Mouse (Mus musculus): ENCODE results near the gene Nktr.

Gene Nktr

GRCm38 (mm10) chr9:121718792-121719318, at the start of gene Nktr:
Gene Nktr, plus strand, starts transcription at chr9:121719169.
- peak; percentile 99 for DNase-seq (ENCODE audit: inconsistent age in 2 of 2, low spot score in 1 of 2)

- peak; percentile 42 to 72 for DNase-seq (ENCODE audit: inconsistent age in 2 of 2, low spot score in 1 of 2)
Observed at GRCm38 (mm10) chr9:121669348-121669791, 49.6 kb upstream of the Nktr start.

DNA sequence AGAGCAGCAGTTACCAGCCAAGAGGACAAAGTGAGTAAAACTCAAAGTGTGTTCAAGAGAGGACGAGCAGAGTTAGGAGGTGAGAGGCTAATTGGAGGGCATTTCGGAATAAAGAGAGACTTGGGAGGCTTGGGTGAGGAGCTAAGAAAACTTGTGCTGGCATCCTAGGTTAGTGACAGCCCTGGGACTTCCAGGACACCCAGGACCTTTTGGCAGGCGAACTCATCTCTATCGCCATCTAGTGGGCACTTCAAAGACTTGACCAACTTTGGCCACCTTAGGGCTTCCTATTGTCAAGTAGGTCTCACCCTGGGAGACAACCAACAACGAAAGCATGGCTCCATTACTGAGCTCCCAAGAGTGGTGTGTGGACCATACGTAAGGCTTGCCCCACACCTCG, 47.7 kb upstream of the Nktr start:
- peak; percentile 44 to 84 for DNase-seq (ENCODE audit: inconsistent age in 2 of 2, low spot score in 1 of 2)

GRCm38 (mm10) chr9:121672311-121672710, 46.7 kb upstream of the Nktr start:
- no peak for DNase-seq (ENCODE audit: inconsistent age in 2 of 2, low spot score in 1 of 2)

DNA sequence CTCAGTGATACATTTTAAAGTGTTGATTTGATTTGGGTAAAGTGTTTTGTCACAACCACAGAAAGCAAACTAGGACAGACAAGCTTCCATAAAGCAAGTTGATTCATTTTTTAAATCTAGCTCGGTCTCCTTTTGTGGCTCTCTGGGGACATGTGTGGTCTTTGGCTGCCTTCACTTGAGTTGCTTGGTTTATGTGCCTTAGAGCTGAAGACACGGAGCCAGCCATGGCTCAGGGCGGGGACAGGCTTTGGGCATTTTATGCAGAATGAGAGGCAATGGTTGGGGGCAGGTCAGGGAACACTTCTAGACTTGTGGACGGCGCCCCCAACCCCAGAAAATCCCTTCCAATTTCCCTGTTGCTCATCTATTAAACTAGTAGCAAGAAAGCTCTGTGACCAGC, 45.3 kb upstream of the Nktr start:
- no peak for DNase-seq (ENCODE audit: inconsistent age in 2 of 2, low spot score in 1 of 2)

DNA sequence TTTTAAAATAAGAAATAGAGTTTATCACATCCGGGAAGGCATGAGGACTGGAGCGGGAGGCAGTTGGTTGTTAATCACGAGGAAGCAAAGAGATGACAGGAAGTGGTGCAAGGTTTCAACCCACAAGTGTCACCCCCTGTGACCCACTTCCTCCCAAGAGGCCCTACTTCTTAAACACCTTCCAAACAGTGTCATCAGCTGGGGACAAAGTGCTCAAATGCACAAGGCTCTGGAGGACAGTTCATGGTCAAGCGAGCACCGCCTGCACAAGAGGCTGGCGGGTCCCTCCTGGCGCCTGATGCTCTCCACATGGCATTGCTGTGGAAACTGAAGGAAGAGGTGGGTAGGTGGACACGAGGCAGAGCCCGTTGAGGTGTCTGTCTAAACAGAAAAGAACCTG, 44.0 kb upstream of the Nktr start:
- peak in 1 of 2 experiments; percentile 40 for DNase-seq (ENCODE audit: inconsistent age in 2 of 2, low spot score in 1 of 2)

DNA sequence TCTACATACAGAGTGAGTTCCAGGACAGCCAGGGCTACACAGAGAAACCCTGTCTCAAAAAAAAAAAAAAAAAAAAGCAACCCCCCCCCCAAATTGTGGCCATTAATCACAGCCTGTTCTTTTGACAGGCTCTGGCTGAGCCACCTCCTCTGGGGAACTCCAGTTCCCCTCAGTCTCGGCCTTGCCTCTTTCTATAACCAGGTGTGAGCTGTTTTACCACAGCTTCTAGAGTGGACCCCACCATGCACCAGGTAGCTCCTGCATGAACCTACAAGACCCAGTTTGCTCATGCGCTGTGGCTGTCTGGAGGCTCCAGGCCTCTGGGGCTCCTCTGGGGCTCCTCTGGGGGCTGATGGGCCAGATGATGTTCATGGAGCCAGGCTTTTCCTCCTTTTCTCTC, 43.4 kb upstream of the Nktr start:
- DNase-seq (ENCODE audit: inconsistent age in 2 of 2, low spot score in 1 of 2), result no peak

- no peak for DNase-seq (ENCODE audit: inconsistent age in 2 of 2, low spot score in 1 of 2)
Observed at GRCm38 (mm10) chr9:121677069-121677468, 41.9 kb upstream of the Nktr start.

GRCm38 (mm10) chr9:121677476-121677875, 41.5 kb upstream of the Nktr start:
- no peak for DNase-seq (ENCODE audit: inconsistent age in 2 of 2, low spot score in 1 of 2)

DNA sequence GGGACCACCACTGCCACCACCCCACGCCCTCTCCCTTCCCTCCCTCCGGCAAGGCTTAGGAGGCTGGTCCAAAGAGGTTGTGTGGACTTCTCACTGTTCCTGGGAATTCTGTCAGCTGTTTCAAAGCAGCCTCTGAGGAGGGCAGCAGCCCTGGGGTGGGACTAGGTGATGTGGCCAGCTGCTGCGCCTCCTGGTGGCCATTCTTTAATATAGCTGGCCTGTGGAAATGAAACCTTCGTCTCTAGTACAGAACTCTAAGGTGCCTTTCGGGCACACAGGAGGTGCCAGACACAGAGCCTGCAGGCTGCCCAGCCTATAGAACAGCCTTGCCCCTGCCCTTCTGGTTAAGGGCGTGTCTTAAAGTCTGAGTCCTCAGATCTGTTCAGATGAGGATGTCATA, 39.4 kb upstream of the Nktr start:
- peak; percentile 42 to 68 for DNase-seq (ENCODE audit: inconsistent age in 2 of 2, low spot score in 1 of 2)

- no peak for DNase-seq (ENCODE audit: inconsistent age in 2 of 2, low spot score in 1 of 2)
Observed at GRCm38 (mm10) chr9:121681191-121681590, 37.8 kb upstream of the Nktr start.

GRCm38 (mm10) chr9:121682037-121682680, 36.8 kb upstream of the Nktr start:
- DNase-seq (ENCODE audit: inconsistent age in 2 of 2, low spot score in 1 of 2), result no peak

DNA sequence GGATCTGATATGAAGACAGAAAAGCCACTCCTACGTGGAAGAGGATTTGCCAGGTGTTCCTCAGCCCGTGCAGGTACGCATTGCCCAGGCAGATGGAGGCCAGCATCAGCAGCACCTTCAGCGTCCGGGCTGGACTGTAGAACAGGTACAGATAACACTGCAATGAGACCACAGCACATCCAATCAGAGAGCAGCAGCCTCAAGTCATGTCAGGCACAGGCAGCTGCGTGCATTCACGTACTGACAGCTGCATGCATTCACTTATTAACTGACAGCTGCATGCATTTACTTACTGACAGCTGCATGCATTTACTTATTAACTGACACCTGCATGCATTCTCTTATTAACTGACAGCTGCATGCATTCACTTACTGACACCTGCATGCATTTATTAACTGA, 34.3 kb upstream of the Nktr start:
- no peak for DNase-seq (ENCODE audit: inconsistent age in 2 of 2, low spot score in 1 of 2)

GRCm38 (mm10) chr9:121690200-121690651, 28.7 kb upstream of the Nktr start:
- no peak for DNase-seq (ENCODE audit: inconsistent age in 2 of 2, low spot score in 1 of 2)

GRCm38 (mm10) chr9:121690734-121691133, 28.2 kb upstream of the Nktr start:
- DNase-seq (ENCODE audit: inconsistent age in 2 of 2, low spot score in 1 of 2), result no peak

GRCm38 (mm10) chr9:121694736-121695135, 24.2 kb upstream of the Nktr start:
- no peak for DNase-seq (ENCODE audit: inconsistent age in 2 of 2, low spot score in 1 of 2)

GRCm38 (mm10) chr9:121696626-121697025, 22.3 kb upstream of the Nktr start:
- no peak for DNase-seq (ENCODE audit: inconsistent age in 2 of 2, low spot score in 1 of 2)

DNA sequence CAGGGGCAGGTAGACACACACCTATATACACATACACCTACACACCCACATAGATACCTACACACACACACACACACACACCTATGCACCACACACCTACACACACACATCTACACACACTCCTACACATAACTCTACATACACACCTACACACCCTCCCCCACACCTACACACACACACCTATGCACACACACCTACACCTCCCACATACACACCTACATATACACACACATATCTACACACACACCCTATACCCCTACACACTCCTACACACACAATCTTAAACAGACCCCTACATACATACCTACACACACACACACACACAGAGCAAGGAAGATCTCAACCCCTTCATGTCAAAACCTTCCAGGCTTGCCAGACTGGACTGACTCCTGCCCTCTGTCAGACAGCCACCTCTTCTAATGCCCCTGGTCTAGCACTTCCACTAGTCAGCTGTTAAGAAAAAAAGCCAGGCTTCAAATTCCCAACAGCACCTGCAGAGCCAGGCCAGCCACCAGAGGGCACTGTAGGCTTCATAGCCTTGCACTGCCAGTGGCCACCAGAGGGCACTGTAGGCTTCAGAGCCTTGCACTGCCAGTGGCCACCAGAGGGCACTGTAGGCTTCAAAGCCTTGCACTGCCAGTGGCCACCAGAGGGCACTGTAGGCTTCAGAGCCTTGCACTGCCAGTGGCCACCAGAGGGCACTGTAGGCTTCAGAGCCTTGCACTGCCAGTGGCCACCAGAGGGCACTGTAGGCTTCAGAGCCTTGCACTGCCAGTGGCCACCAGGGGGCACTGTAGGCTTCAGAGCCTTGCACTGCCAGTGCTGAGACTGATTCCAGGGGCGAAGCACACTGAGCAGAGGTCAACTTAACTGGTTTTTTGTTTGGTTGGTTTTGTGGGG, 21.6 kb upstream of the Nktr start:
- DNase-seq (ENCODE audit: inconsistent age in 2 of 2, low spot score in 1 of 2), result peak; percentile 48 to 86

- DNase-seq (ENCODE audit: inconsistent age in 2 of 2, low spot score in 1 of 2), result no peak
Observed at GRCm38 (mm10) chr9:121704261-121704645, 14.7 kb upstream of the Nktr start.

DNA sequence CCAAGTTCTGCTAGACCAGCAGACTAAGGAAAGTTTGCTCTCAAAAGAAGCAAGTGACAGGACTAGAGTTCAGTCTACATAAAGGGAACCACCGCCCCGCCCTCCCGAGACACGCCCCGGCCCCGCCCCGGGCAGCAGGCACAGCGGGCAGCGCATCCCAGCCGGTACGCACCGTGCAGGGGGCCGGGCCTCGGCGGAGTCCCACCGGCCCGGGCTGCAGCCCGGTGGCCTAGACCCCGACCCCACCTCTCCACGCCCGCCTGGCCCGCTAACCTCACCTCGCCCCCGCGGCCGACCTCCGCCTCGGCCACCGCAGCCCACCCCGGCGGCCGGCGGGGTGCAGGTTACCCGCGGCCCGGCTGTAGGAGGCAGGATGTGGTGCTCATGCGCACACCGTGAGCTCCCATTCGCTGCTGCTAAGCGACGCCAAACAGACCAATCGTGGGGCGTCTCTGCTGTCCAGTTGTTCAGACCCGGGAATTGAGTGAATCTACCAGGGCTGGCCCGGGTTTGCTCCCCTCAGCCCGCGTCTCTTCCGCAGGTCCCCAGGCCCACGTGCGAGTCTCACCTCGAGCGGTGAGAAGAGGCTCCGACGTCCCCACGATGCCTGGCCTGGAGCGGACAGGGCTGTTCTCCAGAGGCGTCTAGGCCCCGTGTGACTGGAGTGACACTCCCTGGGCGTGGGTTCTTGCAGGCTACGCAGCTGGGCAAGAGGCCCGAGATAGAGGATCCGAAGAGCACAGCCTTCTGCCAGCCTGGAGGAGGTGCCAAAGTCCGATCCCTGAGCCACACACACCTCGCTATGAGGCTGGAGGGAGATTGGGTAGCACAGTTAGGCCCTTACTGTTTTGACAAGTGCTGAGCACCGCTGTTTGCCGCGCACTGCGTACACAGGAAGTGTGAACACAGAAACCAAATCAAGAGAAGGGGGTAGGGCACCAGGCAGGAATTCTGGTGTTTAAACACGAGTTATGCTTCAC, 14.0 kb upstream of the Nktr start, which contains the start of gene Sec22c:
Gene Sec22c (minus strand): TSS at position 845 of the 980 bp plus-strand sequence.
- DNase-seq (ENCODE audit: inconsistent age in 2 of 2, low spot score in 1 of 2), result peak; percentile 94 to 98
